Mouse (Mus musculus) kidney, postnatal 0 days (tissue): ENCODE results near the gene Gm39115. TPM values are rescaled to one million over a fixed set of nuclear protein-coding genes. Genes with fewer than 3 reads are reported as not detected.
"Not testable (repeated sequence)": the region's sequence is repeated elsewhere in the genome, so short reads cannot be mapped to it uniquely, and the experiment has no call there.

Source experiments
- ATAC-seq: fragments of 200-750 bp; cut with Nextera tagmentation; replicated peaks from 2 replicates; pipeline ENCODE4 v1.8.0; 2017; ENCODE audit warnings: low read depth, moderate number of reproducible peaks, moderate TSS enrichment, moderate library complexity; ENCODE audit not compliant: low FRiP score
- DNase-seq: peaks from one replicate; pipeline ENCODE4 v3.0.0-alpha.2; 2016; ENCODE audit warnings: low spot score
- H3K27ac ChIP-seq: fragments of 300-500 bp; sonication (generic); 2 replicates; pipeline ENCODE4 v1.5.1; 2014; ENCODE audit warnings: mild to moderate bottlenecking
- H3K27me3 ChIP-seq: fragments of 300-500 bp; sonication (generic); 2 replicates; pipeline ENCODE4 v1.6.1; 2014; ENCODE audit warnings: low read length, mixed read lengths; ENCODE audit not compliant: insufficient read depth
- H3K36me3 ChIP-seq: fragments of 300-500 bp; sonication (generic); 2 replicates; pipeline ENCODE4 v1.6.1; 2014; ENCODE audit warnings: low read length, mixed read lengths; ENCODE audit not compliant: insufficient read depth
- H3K4me1 ChIP-seq: fragments of 300-500 bp; sonication (generic); replicated peaks from 2 replicates; pipeline ENCODE4 v1.6.1; 2014; ENCODE audit warnings: antibody characterized with exemption, low read length, mixed read lengths; ENCODE audit not compliant: insufficient read depth
- H3K4me2 ChIP-seq: fragments of 300-500 bp; sonication (generic); 2 replicates; pipeline ENCODE4 v1.6.1; 2014; ENCODE audit warnings: mild to moderate bottlenecking, low read length, moderate library complexity, mixed read lengths
- H3K4me3 ChIP-seq: fragments of 300-500 bp; sonication (generic); replicated peaks from 2 replicates; pipeline ENCODE4 v1.5.1; 2014; ENCODE audit warnings: low read depth, low read length
- H3K9ac ChIP-seq: fragments of 300-500 bp; sonication (generic); 2 replicates; pipeline ENCODE4 v1.6.1; 2014; ENCODE audit warnings: low read depth, low read length
- H3K9me3 ChIP-seq: fragments of 300-500 bp; sonication (generic); replicated peaks from 2 replicates; pipeline ENCODE4 v1.6.1; 2016; ENCODE audit warnings: low read length, inconsistent platforms, mixed read lengths
- CTCF ChIP-seq: IDR thresholded peaks from 2 replicates; pipeline ENCODE4 v1.5.1; 2016; ENCODE audit warnings: antibody characterized with exemption, low read depth, mild to moderate bottlenecking, moderate library complexity
- WGBS: fragments of 180-500 bp; shearing (Covaris S2); extraction: QIAGEN DNeasy Blood & Tissue Kit; methylation state at CpG from one replicate; pipeline ENCODE4 v1.1.7; 2014; 5-methylcytosine and 5-hydroxymethylcytosine counted together
- polyA plus RNA-seq: library from polyadenylated mRNA; unstranded; fragments of >200 nt; fragmentation: Nextera tagmentation; extraction: Ambion mirVana; gene quantifications from 2 replicates; pipeline ENCODE4 v1.2.1, GENCODE M21; 2015

Gm39115 gene
- polyA plus RNA-seq, 1 experiment from 2014 or later = not detected

DNA sequence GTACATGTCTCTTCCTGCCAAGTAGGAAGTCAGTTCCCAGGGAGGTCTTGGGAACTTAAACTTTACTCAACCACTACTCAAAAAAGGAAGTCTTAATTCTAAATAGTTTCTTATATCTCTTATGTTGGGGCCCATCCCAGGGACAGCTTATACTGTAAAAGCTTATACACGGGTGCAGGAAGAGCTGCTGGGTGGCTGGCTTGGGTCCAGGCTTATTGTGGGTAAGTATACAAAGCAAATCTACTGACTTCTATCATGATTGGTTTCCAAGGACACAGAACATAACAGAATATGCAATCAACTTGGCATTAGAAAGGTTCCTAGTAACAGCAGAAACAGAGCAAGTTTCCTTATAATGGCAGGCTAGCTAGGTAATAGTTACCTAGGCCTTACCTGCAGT, 19.5 kb upstream of the Gm39115 start:
- ATAC-seq = no peak
- DNase-seq = no peak
- 69% methylated on average over 1 of the region's 1 CpGs for WGBS

DNA sequence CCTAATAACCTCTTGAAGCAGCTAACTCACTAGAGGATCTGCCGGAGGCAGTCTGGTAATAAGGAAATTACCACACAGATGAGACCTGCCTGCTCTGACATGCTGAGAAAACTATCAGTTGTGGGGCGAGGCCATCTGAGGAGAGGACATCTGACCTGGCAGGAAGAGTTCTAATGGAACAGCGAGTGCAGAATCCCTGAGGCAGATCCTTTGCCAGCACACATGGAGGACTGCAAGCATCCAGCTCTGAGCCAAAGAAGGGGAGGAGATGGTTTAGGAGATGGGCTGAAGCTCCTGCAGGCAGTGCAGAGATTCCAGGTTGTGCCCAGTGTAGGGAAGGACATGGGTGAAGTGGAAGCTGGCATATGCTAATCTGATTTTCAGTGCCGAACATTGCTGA, 16.4 kb upstream of the Gm39115 start:
- whole genome bisulfite sequencing = 79% methylated on average over 4 of the region's 4 CpGs
- Histone ChIP-seq H3K9ac (no peak overlapping the region), H3K27me3 (no peaks in the 10 kb centered on the region), H3K27ac (no peak overlapping the region), H3K4me3 (no peak overlapping the region), H3K36me3 (no peaks in the 10 kb centered on the region), H3K9me3 (no peaks in the 10 kb centered on the region), H3K4me2 (no peak overlapping the region), H3K4me1 (no peaks in the 10 kb centered on the region)
- TF ChIP-seq CTCF = no peak
- ATAC-seq = no peak
- no peak for DNase-seq

More for the DNA sequence above, 19.5 kb upstream of the Gm39115 start:
- no peaks in the 10 kb centered on the region for H3K36me3 ChIP-seq
- no peaks in the 10 kb centered on the region for H3K9me3 ChIP-seq
- H3K27ac ChIP-seq = no peak overlapping the region
- H3K27me3 ChIP-seq = no peaks in the 10 kb centered on the region
- H3K9ac ChIP-seq = no peak overlapping the region
- H3K4me2 ChIP-seq = no peak overlapping the region
- no peak for TF ChIP-seq CTCF
- H3K4me3 ChIP-seq = no peak overlapping the region
- H3K4me1 ChIP-seq = no peaks in the 10 kb centered on the region

- H3K27ac ChIP-seq = no peak overlapping the region
- no peak for ATAC-seq
- no peaks in the 10 kb centered on the region for H3K4me1 ChIP-seq
- no peaks in the 10 kb centered on the region for H3K9me3 ChIP-seq
- no peaks in the 10 kb centered on the region for H3K36me3 ChIP-seq
- no peak for DNase-seq
- TF ChIP-seq CTCF = no peak
- H3K9ac ChIP-seq = no peak overlapping the region
- no peaks in the 10 kb centered on the region for H3K27me3 ChIP-seq
- H3K4me2 ChIP-seq = no peak overlapping the region
- no peak overlapping the region for H3K4me3 ChIP-seq
These were observed 12.8 kb upstream of the Gm39115 start for GRCm38 (mm10) chr7:142148633-142149032.

DNA sequence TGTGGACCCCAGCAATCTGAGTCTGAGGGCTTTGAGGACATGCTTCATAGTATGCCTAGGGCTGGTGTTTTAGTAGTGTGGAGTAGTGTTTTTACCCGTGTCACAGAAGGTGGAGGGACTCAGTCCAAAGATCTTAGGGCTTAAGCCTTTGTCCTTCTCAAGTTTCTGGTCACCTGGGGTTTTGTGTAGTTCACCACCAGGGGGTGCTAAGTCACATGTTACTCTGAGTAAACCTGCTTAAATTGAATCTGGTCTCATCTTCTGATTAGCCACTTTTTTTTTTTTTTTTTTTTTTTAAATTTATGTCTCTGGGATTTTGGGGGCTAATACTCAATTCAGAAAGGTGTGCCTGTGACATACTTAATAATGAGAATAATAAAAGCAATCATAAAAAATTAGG, 10.2 kb upstream of the Gm39115 start:
- Histone ChIP-seq H3K4me2 (no peak overlapping the region), H3K27me3 (no peaks in the 10 kb centered on the region), H3K4me3 (no peak overlapping the region), H3K36me3 (no peaks in the 10 kb centered on the region), H3K9ac (no peak overlapping the region), H3K4me1 (no peaks in the 10 kb centered on the region), H3K27ac (no peak overlapping the region), H3K9me3 (no peaks in the 10 kb centered on the region)
- peak; percentile 84 for DNase-seq
- ATAC-seq = no peak
- TF ChIP-seq CTCF = peak; percentile 76
- 0% methylated on average over 1 of the region's 1 CpGs for WGBS

GRCm38 (mm10) chr7:142145413-142145940, 9.6 kb upstream of the Gm39115 start:
- ATAC-seq = no peak
- H3K4me1 ChIP-seq = no peaks in the 10 kb centered on the region
- no peak overlapping the region for H3K27ac ChIP-seq
- 32% methylated on average over 4 of the region's 4 CpGs for WGBS
- peak; percentile 14 for DNase-seq
- H3K9me3 ChIP-seq = no peaks in the 10 kb centered on the region
- H3K9ac ChIP-seq = no peak overlapping the region
- no peaks in the 10 kb centered on the region for H3K36me3 ChIP-seq
- TF ChIP-seq CTCF = peak; percentile 40; the same call in 1 of the 2 replicates
- H3K4me3 ChIP-seq = no peak overlapping the region
- H3K4me2 ChIP-seq = no peak overlapping the region
- H3K27me3 ChIP-seq = no peaks in the 10 kb centered on the region

GRCm38 (mm10) chr7:142144507-142144906, 8.7 kb upstream of the Gm39115 start, which contains the start of gene Gm45337:
Gene Gm45337, minus strand, starts transcription at chr7:142144607.
- no peaks in the 10 kb centered on the region for H3K36me3 ChIP-seq
- ATAC-seq (no peak), DNase-seq (no peak)
- H3K9me3 ChIP-seq = no peaks in the 10 kb centered on the region
- H3K4me3 ChIP-seq = no peak within 1 kb of the TSS
- 89% methylated on average over 1 of the region's 1 CpGs for WGBS
- H3K4me2 ChIP-seq = no peak within 1 kb of the TSS
- H3K27me3 ChIP-seq = no peaks in the 10 kb centered on the region
- no peak for TF ChIP-seq CTCF
- H3K27ac ChIP-seq = no peak within 1 kb of the TSS
- no peaks in the 10 kb centered on the region for H3K4me1 ChIP-seq
- H3K9ac ChIP-seq = no peak within 1 kb of the TSS

DNA sequence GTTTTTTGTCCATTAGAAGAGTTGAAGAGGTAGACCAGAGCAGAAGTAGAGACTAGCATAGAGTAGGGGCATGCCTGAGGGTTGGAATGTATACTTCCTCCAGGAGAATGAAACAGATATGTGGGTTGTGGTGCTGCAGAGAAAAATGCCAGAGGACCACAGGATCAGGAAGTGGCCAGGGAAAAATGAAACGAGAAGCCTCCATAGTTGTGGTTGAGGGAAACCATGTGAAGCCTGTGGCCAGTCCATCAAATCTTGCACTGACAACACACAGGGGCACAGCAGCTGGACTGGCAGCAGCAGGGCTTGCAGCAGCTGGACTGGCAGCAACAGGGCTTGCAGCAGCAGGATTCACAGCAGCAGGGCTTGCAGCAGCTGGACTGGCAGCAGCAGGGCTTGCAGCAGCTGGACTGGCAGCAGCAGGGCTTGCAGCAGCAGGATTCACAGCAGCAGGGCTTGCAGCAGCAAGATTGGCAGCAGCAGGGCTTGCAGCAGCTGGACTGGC, 7.7 kb upstream of the Gm39115 start:
- not testable (repeated sequence) for H3K9me3 ChIP-seq, H3K9ac ChIP-seq, H3K4me2 ChIP-seq, H3K27ac ChIP-seq, H3K27me3 ChIP-seq, H3K4me3 ChIP-seq, DNase-seq, H3K4me1 ChIP-seq, ATAC-seq, H3K36me3 ChIP-seq
- WGBS = 32% methylated on average over 1 of the region's 1 CpGs
